Mouse (Mus musculus) retina, postnatal 7 days (tissue): ENCODE measurements around the gene Apon.
"Not testable (repeated sequence)": the region's sequence is repeated elsewhere in the genome, so short reads cannot be mapped to it uniquely, and the experiment has no call there.

Source experiments
- DNase-seq: peaks from one replicate; pipeline ENCODE4 v3.0.0-alpha.2; 2012; ENCODE audit warnings: low read depth, low spot score

Apon gene

DNA sequence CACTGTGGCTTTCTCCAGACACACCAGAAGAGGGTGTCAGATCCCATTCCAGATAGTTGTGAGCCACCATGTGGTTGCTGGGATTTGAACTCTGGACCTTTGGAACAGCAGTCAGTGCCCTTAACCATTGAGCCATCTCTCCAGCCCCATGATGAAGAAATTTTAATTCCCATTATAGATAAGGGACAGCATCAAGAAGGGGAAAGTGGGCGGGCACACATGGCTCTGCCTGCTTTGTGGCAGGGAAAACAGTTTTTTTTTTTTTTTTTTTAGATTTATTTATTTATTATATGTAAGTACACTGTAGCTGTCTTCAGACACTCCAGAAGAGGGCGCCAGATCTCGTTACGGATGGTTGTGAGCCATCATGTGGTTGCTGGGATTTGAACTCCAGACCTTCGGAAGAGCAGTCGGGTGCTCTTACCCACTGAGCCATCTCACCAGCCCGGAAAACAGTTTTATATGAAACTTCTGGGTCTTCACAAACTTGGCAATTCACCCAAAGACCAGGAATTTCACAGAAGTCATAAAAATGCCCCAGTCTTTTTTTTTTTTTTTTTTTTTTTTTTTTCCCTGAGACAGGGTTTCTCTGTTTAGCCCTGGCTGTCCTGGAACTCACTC lies 19.0 kb downstream of the Apon start:
- DNase-seq = not testable (repeated sequence)

DNA sequence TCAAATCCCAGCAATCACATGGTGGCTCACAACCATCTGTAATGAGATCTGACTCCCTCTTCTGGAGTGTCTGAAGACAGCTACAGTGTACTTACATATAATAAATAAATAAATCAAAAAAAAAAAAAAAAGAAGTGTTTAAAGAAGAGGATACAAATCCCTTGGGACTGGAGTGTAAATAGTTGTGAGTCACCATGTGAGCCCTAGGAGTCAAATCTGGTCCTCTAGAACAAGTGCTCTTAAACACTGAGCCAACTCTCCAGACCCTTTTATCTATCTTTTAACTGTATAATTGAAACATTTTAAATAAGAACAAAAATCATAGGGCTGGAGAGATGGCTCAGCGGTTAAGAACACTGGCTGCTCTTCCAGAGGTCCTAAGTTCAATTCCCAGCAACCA lies 21.5 kb downstream of the Apon start:
- not testable (repeated sequence) for DNase-seq

DNA sequence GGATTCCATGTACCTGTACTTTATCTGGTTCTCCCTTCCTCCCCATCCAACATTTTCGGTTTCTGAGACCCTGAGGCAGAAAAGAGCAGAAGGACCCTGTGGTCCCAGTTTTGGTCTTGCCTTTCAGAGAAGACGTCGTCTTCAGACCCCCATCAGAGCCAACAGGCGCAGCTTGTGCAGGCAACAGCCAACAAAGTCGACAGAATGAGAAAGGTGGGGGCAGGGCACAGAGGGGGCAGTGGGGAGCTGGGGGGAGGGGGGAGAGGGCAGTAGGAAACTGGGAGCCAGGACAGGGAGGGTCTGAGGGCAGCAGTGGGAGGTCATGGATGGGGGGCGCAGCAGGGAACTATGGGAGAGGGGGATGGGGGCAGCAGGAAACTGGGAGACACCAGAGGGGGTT lies 24.3 kb downstream of the Apon start:
- no peak for DNase-seq

DNA sequence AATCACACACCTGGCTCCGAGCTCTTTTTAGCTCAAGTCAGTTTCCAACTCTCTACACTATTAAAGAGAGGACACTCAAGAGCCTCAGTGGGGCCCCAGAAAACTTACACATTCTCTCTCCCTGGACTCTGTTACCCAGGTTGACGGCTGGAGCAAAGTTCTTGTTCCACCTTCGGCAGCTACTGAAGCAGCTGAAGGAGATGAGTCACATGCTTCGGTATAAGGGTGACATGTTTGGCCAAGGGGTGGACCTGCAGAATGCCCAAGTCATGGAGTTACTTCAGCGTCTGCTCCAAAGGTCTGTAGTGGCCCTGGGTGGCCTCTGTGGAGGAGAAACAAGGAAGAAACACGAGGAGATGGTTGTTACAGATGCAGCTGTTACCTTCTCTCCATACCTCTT lies 27.0 kb downstream of the Apon start:
- DNase-seq = no peak

DNA sequence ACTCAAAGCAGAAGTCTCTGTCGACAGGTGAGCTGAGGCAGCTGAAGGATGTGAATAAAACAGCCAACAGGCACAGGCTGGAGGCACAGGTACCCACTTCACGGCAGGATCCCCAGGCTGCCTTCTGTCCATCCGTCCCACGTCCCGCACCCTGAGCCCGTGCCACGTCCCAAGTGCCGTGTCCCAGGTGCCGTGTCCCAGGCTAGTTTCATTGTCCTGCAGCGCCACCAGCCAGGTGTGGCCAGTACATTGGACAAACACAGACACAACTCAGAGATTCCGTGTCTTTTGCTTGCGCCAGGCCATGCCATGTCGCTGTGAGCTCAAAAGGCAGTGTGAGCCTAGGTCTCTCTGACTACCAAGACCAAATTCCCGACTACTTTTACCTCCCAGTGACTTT lies 27.8 kb downstream of the Apon start:
- DNase-seq = no peak

DNA sequence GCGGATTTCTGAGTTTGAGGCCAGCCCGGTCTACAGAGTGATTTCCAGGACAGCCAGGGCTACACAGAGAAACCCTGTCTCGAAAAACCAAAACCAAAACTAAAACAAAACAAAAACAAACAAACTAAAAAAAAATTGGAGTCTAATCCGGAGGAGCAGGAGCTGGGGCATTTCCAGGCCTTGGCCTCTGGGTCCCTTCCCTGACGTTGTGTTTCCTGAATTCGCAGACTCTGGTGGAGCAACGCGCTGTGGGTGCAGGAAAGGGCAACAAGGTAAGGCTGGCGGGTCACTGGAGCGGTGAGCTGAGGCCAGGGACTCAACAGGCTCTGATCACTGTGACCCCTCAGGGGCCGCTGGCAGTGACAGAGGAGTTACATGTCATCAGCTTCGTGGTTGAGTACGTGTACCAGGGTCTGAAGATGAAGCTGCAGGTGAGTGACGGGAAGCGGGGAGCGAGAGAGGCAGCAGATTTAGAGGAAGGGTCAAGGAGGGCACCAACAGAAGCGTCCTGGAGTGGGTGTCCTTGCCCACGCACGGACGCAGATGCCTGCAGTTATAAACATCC lies 29.1 kb downstream of the Apon start:
- DNase-seq = no peak

DNA sequence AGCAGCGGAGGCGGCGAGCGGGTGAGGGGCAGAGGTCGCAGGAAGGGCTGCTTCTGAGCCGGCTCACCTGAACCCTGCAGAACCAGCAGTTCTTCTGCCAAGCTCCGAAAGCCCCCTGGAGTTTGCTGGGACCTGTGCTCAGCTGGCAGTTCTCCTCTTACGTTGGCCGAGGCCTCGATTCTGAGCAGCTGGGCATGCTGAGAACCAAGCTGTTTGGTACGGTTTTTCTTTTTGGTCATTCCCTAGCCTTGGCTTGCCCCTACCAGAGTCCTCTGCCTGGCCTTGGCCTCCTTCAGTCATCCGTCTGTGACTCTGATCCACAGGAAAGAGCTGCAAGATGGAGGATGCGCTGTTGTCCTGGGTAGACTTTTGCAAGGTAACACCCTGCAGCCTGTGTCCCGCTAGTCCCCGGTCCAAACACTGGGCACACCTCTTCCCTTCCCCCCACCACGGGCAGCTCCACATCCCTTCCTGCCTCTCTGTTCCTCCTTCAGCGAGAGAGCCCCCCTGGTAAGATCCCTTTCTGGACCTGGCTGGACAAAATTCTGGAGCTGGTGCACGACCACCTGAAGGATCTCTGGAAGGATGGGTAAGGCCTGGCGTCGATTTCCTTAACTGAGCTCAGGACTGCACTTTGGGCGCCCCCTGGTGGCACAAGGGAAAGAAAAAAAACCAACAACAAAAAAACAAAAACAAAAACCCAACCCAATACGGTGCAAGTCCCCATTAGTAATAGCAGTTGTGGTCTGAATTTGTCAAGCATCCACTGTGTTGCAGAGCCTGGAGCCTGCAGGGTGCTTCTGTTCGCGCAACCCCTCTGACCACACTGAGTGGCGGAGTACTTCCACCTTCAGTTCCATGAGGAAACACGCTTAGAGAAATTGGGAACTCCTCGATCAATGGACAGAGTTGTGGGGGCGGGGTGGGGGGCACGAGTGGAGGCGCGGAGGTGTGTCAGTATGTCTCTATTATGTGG lies 30.0 kb downstream of the Apon start:
- peak; percentile 62 for DNase-seq

DNA sequence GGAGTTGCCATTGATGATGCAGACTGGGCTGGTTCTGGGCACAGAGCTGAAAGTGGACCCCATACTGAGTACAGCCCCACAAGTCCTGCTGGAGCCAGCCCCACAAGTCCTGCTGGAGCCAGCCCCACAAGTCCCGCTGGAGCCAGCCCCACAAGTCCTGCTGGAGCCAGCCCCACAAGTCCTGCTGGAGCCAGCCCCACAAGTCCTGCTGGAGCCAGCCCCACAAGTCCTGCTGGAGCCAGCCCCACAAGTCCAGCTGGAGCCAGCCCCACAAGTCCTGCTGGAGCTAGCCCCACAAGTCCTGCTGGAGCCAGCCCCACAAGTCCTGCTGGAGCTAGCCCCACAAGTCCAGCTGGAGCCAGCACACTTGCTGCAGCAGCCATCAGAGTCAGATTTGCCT lies 36.7 kb downstream of the Apon start:
- not testable (repeated sequence) for DNase-seq

DNA sequence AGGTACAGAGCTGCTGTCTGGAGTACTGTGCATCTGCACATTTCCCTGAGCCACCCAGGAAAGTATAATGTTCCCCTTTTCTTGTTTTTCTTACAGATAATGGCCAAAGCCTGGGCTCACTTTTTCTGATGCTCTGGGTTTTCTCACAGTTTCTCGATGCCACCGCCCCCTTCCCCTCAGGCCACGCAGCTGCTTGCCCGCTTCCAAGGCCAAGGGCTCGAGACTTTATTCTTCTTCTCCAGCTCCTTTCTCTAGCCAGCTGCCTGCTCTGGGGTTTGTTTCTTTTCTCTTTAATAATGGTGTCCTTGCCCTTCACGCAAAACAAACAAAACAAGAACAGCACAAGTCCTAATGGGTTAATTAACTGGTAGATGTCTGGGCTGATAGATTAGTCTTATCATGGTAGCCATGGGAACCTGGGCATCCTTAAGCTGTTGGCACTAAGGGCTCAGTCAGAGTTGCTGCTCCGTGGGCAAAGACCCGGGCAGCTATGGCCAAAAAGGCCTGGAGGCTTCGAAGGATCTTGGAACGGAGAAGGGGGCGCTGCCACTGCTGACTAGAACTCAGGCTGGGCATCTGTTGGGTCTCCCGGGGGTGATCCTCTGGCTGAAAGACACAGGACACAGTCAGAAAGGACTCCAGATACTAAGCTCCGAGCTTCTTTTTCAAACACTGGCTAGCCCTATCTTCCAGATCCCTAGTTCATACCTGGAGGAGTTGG lies 42.6 kb downstream of the Apon start:
- DNase-seq = no peak

DNA sequence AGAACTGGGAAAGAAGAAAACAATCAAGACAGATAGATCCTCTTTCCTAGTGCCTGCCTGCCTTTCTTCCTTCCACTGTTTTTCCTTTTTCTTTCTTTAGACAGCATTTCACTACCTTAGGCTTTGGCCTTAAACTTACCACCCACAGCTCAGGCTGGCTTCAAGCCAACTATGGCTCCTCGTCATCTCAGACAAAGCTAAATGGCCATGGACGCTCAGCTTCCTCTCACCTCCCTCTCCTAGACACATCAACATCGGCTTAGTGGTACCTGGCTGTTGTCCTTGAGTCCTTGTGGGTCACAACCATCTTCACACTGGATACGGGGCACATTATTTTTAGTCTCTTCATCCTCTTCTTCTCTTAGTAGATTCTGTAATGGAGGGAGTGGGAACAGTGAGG lies 43.3 kb downstream of the Apon start:
- no peak for DNase-seq

DNA sequence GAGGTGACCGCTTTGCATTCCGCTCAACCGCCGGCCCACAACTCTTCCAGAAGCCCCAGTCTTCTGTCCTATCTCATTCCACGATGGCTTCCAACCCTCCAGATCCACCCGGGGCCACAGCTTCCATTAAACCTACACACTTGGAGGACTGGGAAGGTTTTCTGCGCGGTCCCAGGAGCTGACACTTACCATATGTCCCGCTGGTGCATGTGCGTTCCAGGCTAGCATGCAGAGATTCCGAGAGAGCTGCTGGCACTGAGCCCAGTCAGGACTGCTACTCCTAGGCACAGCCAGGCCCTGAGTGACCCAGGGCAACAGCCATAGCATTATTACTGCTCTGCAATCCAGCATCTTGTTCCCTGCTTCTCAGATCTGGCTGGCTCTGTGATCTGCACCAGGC lies 43.7 kb downstream of the Apon start:
- DNase-seq = no peak

DNA sequence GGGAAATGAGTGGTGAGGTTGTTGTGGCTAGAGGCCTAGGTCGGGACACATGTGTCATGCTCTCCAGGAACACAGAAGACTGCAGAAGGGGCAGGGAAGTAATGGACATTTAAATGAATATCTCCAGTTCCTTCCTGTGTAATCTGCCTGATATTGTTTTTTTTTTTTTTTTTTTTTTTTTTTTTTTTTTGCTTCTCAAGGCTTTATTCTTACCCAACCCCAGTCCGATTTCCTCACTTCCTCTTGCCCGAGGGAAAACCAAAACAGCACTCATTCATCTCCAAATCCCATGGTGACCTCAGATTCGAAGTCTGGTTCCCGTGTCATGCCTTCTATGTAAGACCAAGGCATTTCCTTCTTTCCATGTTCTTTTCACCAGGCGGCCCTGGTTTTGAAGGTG lies 44.3 kb downstream of the Apon start:
- DNase-seq = no peak

DNA sequence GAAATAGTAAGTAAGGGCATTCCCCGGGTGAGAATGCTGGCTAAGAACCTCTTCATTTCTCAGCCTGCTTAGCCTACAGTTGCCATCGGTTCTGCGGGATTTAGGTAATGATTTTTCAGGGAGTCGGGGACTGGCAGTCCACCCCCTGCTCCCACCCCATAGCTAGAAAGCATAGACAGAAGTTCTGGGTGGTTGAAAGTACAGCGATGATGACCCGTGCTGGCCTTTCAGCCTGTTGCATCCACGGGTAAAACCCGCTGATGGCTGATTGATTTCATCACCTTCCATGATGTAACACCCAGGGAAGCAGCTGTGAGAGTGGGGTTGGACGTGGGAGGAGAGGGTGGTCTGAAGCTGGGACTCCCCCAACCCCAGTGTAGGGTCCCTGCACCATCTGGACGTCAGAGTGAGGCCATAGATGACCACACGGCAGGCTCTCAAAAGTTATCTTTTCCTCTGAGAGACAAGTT lies 44.8 kb downstream of the Apon start, which contains the start of gene Il23a:
Il23a (minus strand) TSS at position 51 of the 470 bp plus-strand sequence.
- no peak for DNase-seq

DNA sequence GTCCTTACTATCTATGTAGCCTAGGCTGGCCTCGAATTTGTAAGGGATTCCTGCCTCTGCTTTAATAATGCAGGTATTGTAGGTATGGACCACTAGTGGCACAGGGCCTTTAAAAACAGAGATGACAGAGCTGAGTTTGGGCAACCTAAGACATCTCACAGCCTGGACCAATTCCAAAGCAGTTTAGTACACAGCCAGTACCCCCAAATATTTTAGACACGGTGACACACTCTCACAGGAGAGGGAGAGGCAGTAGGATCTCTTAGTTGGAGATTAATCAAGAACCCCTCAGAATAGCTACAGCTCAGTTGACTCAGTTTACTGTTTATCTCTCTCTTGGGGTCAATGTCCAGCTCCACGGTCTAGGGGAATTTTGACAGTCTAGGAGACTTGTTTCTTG lies 48.5 kb downstream of the Apon start:
- DNase-seq = no peak

DNA sequence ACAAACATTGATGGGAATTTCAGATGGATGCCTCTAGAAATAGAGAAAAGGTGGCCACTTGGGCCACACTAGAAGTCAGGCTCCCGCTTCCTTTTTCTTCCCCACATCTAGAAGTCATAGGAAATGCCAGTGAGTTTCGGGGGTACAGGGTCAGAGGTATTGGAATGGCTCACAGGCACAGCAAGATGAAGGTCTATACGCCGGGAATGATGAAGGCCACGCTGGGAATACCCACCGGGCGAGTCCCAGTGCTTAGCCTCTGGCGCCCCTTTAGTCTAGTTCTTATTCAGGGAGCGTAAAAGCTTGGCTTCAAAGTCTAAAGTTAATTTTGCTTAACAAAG lies 48.9 kb downstream of the Apon start:
- no peak for DNase-seq

DNA sequence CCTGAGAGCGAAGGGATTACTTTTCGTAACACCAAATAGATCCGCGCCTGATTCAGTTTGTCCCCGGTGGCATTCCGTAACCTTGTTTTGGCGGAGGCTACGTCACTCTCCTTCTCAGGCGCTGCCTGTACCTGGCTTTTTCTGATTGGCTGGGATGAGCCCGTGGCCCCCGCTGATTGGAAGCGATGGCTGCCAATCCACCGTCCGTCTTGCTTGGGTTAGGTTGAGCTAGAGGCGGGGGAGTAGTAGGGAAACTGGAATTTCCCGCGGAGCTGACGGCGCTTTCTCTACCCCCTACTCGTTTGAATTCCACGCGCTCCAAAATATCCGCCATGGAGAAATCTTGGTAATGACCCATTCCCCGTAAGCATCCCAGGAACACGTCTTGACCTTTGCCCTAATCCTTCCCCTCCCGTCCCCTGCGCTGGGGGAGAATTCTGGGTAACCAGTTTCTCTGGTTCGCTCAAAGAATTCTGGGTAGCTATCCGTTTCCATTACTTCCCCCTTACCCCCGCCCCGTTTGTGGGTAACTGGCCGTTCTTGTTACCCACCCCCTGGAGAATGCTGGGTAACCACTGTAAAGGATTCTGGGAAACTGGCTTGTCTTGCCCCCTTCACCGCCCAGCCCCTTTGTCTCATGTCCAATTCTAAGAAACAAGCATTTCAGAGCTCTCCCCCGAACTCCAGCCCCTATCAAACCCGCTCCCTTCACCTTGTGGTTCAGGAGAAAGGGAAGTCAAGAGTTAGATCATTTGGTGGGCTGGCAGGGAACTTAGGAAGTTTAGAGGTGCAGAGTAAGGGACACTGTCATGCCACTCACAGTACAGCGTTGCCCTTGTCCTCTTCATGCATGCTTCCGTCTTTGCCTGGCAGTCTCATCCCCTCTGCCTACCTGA lies 49.5 kb downstream of the Apon start, which contains the start of gene Pan2:
Pan2 (plus strand) TSS at position 210 of the 896 bp plus-strand sequence.
- DNase-seq = peak; percentile 99
